Mouse (Mus musculus) cortical plate, adult 2 months (tissue): ENCODE results near the gene Ptpra.

Source experiments
- CTCF ChIP-seq: fragments of 200-500 bp; IDR thresholded peaks from 2 replicates; pipeline ENCODE4 v1.5.1; 2011; ENCODE audit warnings: mild to moderate bottlenecking, control low read depth, low read length; ENCODE audit not compliant: insufficient read depth; ENCODE audit errors: extremely low read depth
- POLR2A ChIP-seq: fragments of 200-500 bp; IDR thresholded peaks from 2 replicates; pipeline ENCODE4 v1.6.1; 2011; ENCODE audit warnings: mild to moderate bottlenecking, low read length, control low read depth; ENCODE audit not compliant: insufficient read depth; ENCODE audit errors: extremely low read depth

- TF ChIP-seq POLR2A (no peak), CTCF (no peak)
Observed at GRCm38 (mm10) chr2:130448449-130448848, 1.6 kb upstream of the Ptpra start.
